Mouse (Mus musculus) thymus, postnatal 10 days (tissue): ENCODE data around the gene Map3k11.
"Not testable (repeated sequence)": the region's sequence is repeated elsewhere in the genome, so short reads cannot be mapped to it uniquely, and the experiment has no call there.

ENCODE experiments used
- DNase-seq, 2 experiments: peaks; one replicate each; pipeline ENCODE4 v3.0.0; 2021; ENCODE audit warnings: low spot score in 2 of 2

The Map3k11 gene

DNA sequence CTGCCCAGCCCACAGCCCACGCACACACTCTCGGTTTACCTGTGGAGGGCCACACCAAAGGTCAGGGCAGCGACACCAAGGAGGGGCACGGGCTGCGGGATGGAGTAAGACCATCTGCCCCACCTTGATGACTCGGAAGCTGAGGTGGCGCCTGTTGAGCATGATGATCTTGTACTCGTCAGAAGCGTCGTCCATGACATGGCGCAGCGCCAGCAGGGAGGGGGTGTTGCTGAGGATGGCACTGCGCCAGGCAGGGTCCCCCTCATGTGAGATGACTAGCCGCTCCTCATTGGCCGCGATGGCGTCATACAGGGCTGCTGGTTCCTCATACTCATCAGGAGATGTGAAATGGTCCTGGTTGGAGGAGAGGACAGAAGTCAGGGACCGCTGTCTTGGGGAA, 22.2 kb upstream of the Map3k11 start:
- DNase-seq, result no peak

DNA sequence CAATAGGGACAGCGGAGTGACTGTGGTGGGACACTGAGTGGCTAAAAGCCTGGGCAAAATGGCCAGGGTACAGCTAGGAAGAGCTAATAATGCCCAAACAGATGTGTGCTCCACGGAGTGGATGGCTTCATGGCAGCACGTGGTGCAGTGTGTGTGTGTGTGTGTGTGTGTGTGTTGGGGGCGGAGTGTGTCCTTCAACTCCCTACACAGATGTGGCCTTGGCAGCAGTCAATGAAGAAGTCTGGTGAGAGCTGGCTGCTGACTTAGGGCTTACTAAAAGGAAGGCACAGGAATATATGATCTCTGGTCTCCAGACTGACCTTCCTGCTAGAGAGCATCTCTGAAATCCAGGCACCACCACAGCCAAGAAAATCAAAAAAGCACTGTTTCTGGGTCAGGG, 20.2 kb upstream of the Map3k11 start:
- no peak for DNase-seq

DNA sequence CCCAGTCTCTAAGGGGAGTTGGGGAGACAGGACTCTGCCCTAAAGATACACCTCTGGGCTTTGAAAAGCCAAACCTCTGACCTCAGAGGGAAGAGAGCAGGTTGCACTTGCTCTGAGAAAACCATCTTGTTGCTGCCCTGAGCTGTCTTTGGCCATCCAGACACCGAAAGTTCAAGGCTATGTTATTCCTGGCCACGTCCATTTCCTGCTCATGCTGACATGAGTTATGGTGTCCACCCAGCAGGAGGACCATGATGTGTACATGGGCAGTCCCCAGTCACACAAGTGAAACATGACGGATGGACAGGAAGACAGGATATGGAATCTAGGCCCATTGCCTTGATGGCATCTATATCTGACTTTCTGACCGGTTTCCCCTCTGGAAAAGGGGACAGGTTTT, 8.1 kb upstream of the Map3k11 start:
- DNase-seq, result no peak

DNA sequence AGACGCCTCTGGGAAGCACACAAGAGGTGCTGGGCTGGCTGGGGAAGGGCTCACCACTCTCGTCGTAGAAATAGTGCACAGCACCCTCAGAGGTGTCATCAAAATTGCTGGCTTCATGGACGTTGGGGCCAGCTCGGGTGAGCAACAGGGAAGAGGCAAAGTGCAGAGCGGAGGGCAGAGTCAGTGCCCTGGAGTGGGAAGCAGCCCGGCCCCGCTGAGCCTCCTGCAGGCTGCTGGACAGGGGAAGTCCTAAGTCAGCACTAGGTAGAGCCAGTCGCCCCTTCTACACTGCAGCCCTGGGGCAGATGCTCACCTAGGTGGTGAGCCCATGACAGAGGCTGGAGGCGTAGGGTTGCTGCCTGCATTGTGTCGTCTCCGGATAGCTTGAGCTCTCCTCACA, 4.3 kb upstream of the Map3k11 start:
- DNase-seq, result no peak

DNA sequence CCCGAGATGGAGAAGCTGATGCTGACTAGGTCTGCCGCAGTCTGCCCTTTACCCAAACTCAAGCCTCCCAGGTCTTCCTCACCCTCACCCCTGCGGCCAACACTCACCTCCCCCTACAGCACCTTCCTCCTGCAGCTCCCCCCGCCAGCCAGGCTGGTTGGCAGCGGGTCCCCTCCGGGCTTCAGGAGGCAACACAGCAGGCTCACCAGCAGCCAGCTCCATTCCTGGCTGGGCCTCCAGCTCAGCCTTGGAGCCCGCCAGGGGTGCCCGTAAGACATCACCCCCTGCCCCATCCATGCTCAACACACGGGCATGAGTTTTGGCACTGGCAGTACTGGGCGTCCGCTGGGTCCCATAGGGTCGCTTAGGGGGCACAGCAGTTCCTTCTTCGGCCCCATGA, 3.6 kb upstream of the Map3k11 start:
- DNase-seq, result no peak

DNA sequence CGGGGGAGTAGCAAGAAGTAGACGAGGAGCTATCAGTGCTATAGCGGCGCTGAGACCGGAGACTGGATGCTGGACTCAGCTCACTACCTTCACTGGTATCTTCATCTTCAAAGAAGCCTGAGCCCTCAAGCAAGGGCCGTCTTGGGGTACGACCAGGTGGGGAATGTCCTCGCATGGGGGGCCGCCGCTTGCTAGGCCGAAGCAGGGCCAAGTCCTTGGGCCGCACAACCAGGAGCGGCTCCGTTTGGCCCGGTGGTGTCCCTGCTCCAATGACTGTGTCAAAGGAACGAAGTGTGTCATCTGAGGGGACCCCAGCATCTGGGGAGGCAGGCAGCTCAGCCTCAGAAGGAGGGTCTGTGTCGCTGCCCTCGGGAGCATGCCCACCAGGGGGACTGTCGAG, 3.1 kb upstream of the Map3k11 start:
- DNase-seq, result no peak

DNA sequence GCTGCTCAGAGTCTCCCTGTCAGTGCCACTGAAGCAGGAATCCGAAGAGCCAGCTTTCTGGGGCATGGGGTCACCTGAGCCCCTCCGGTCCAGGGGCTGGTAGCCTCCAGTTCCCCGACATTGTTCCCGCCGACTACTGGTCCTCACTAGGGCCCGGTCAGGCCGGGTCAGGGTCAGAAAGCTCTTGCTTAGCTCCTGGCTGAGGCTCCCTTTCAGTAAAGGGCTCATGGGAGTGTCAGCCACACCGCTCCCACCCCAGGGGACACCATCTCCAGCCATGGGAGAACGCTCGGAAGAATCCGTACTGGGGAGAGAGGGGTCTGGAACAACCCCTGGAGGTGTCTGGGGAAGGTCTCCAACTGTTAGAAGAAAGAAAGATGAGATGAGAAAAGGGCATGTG, 2.7 kb upstream of the Map3k11 start:
- DNase-seq, result no peak

DNA sequence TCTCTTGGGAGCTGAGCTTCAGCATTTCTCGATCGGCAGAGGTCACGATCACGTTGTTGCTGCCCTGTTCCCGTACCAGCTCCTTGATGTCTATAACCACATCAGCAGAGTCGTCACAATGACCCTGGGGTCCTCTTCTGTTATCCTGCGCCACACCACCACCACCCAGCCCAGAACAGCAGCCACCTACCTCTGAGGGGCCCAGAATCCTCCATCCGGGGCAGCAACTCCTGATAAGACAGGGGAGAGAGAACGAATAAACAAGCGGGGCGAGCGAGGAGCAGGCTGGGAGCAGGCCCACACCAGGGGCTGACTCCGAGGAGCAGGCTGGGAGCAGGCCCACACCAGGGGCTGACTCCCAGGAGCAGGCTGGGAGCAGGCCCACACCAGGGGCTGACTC, 2.1 kb upstream of the Map3k11 start:
- DNase-seq, result no peak

DNA sequence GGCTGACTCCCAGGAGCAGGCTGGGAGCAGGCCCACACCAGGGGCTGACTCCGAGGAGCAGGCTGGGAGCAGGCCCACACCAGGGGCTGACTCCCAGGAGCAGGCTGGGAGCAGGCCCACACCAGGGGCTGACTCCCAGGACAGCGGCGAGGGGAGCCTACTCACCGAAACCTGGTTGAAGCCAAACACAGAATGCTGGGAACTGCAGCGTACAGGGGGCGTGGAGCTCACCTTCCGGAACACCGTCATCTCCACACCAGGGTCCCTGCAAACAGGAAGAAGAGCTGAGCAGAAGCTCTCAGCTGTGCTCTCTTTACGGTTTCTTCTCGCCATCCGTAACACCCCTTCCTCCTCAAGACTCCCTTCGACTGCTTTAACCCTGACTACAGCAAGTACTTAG, 1.6 kb upstream of the Map3k11 start:
- not testable (repeated sequence) for DNase-seq

DNA sequence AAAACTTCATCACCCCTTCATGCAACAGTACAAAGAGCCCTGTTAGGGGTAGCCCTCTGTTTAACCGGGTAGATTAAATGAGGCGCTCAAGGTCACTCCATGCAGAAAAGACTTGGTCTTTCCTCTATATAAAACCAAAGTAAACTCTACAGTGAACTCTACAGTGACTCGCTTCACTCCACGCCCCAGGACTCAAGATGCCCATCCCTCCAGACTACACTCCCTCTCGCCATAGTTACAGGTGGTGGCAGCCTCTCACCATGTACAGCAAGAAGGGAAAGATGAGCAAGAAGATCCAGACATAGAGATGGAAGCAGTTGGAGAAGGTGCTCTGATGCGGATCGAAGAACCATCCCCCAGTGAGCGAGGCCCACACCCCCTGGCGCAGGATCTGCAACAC, 804 bp upstream of the Map3k11 start:
- no peak for DNase-seq

DNA sequence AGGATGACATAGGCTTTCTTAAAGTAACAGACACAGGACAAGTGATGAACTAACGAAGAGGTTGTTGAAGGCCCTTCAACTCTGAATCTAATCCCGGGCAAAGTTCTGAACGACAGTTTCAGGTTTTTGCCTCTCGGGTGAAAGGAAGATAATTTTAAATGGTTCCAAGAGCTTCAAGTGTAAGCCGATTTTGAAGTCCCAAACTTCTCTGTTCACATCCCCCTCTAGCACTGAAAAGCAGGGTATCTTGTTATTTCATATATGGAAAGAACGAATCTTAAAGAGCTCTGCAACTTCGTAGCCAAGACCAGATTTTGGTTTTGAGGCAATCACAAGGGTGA, 516 bp downstream of the Map3k11 start:
- DNase-seq, result no peak

DNA sequence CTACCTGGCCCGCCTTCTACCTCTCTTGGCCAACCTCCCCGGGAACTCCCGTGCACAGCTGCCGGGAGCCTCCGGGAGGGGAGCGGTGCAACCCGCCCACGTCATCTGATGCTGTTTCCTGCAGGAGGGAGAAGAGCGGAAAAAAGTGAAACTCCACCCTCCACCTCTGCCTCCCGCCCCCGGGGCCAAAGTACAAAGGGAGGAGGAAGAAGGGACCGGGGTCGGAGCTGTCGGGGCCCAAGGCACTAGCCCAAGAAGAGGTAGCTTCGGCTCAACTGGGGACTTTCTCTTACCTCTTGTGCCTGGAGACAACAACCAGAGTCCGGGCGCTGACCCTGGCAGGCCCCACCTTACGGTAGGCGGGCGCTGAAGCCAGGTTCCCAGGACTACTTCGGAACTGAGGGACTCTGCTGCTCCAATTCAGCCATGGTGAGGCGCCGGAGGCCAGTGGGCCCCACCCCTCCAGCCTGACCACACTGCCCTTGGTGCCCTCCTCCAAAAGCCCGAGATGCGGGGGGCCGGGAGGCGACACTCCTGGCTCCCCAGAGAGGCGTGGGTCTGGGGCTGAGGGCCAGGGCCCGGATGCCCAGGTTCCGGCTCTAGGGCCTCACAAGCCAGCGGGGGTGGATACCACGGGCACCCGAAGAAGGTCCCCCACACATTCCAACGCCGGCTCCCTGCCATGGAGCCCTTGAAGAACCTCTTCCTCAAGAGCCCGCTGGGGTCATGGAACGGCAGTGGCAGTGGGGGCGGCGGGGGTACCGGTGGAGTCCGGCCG, 1.2 kb downstream of the Map3k11 start:
- peak; percentile 86 to 91 for DNase-seq

DNA sequence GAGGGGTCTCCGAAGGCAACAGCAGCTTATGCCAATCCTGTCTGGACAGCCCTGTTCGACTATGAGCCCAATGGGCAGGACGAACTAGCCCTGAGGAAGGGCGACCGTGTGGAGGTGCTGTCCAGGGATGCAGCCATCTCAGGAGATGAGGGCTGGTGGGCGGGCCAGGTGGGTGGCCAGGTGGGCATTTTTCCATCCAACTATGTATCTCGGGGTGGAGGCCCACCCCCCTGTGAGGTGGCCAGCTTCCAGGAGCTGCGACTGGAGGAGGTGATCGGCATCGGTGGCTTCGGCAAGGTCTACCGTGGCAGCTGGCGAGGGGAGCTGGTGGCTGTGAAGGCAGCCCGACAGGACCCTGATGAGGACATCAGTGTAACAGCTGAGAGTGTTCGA, 1.8 kb downstream of the Map3k11 start:
- no peak for DNase-seq

DNA sequence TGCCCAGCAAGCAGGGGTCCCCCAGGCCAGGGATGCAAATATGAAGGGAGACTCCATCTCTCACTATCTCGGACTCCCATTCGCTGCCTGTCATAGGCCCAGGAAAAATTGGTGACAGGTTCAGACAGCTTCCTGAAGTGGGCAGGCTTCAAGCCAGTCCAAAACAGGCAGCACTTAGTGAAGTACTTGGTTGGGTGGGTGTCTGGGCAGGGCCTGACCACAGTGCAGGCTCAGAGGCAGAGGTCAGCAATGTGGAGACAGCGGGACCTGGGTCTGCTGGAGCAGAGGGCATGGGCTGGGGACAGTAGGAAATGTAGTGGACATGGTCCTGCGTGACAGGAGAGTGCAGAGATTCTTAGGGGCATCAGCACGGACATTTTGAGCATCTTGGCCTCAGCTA, 3.1 kb downstream of the Map3k11 start:
- DNase-seq, result no peak

DNA sequence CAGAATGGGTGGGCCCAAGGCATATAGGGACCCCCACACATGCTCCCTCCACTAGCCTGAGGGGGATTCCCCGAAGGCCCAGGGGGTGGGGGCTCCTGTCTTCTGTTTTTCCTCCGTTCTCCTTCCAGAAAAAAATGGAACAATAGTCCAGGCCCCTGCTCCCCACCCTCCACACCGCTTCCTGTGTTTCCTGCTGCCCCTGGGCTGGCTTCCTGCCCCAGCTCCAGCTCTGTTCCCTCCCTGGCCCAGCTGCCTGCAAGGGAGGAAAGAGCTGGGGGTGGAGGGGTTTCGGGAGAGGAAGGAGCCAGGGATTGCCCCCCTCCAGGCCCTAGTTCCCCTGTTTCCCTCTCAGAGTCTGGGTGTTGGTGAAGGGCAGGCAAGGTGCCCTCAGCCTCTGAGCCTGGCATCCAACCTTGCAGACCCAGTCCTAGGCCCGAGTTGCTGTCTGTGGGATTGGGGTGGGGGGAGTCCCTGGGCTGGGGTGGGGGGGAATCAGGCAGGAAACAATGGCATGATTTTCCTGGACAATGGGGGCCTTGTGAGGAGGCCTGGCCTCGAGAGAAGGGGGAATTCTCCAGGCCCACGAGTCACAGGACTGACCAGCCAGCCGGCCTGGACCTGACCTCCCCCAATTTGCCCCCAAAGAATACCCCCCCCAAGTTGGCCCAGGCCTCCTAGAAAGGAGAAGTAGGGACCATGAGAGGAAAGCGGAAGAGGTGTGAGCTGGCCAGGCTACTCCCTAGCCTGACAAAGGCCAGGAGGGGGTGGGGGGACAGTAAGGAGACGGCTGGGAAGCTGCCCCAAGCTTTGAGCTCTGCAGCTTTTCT, 3.8 kb downstream of the Map3k11 start:
- no peak for DNase-seq

DNA sequence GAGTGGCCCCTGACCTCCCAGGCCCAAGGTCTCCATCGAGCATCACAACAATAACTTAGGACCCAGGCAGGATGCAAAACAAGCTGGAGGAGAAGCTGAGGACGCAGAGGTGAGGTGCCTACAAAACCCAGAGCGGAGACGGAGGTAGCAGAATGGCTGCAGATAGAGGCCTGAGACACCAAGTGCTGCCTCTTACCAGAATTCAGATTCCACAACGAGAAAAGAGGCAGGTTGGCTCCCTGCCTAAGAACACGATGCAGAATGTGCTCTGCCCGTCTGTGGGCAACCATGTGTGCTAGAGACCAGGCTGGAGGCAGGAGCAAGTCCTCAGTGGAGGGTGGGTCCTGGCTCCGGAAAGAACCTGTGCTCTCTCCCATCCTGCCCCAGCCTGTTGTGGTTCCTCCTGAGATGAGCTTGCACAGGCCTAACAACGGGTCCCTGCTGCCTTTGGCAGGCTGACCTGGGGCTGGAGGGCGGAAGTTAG, 4.4 kb downstream of the Map3k11 start:
- no peak for DNase-seq

DNA sequence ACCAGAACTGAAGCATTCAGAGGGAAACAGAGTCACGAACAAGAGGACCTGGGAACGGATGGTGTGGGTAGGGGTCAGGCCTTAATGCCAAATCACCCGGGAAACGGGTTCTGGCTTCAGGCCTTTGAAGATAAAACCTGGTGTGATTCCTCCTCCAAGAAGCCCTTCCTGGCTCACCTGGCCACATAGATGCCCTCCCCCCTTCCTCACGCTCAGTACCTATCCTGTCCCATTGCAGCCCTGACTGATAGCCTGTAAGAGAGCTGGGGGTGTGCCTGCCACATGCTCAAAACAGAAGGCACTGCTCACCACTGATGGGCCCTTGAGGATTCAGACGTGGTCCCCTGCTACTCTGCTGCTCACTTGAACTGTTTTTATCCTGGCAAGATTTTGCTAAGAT, 5.3 kb downstream of the Map3k11 start:
- DNase-seq, result no peak

DNA sequence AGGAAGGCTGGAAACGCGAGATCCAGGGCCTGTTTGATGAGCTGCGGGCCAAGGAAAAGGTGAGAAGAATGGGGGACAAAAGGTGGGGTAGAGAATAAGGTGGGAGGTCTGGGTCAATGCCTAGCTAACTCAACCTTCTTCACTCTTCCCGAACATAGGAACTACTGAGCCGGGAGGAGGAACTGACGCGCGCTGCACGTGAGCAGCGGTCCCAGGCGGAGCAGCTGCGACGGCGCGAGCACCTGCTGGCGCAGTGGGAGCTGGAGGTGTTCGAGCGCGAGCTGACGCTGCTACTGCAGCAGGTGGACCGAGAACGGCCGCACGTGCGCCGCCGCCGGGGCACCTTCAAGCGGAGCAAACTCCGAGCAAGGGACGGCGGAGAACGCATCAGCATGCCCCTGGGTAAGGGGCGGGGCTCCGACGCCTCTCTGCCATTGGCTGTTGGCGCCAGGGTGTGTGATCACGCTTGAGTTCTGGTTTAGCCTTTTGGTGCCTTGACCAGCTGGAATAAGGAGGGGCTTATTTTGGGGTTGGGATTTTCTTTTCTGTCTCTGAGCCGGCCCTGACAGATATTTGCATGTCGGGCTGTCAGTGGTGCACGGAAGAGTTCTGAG, 7.4 kb downstream of the Map3k11 start:
- no peak for DNase-seq

DNA sequence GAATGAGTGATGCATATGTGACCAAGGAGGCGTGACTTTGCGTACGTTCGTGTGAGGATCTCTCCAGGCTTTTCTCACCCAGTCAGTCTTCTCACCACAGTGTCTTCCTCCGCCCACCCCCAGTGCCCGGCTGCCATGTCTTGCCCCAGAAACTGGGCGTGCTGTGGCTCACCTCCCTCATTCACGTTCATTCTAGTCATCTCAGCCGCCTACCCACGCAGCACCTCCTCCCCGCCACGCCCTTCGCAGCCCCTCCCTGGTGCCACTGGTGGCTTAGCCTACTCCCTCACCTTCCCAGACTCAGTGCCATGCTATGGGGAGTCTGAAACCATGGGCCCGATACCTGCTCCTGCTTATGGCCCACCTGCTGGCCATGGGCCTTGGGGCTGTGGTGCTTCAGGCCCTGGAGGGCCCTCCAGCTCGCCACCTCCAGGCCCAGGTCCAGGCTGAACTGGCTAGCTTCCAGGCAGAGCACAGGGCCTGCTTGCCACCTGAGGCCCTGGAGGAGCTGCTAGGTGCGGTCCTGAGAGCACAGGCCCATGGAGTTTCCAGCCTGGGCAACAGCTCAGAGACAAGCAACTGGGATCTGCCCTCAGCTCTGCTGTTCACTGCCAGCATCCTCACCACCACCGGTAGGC, 15.7 kb downstream of the Map3k11 start, which contains the start of gene Kcnk7:
Kcnk7 (plus strand) TSS at position 205 of the 638 bp plus-strand sequence.
- peak in 1 of 2 experiments; percentile 27 for DNase-seq

DNA sequence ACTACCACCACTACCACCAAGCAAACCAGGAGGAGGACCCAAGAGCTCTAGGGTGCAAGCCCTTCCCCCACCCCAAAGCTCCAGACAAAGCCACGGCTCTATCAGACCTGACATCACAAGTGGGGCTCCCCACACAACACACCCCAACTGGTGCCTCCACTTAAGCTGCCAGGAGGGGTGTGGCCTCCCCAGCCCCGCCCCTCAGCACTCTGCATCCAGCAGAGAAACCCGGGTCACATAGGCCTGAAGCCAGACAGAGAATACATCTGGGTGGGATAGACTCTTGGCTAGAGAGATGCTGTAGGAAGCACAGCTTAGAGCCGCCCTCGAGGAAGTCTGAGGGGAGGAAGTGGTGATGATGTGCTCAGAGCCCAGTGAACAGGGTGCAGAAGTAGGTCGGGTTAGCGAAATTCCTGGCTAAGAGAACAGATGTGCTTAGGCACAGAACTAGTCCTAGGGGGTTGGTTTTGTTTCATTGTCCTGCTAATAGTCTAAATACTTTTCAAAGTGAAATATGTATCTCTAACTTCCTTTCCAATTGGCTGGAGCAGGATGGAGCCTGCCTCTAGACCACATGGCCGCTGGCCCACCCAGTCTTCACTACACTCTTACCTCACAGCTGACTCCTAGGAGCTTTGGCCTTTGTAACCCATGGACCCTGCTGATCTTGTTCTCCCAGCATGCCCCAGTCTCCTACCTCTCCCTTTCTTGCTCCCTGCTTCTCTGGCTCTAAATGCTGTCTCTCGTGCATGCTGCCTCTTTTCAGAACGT, 16.4 kb downstream of the Map3k11 start:
- DNase-seq, result peak; percentile 45 to 51

DNA sequence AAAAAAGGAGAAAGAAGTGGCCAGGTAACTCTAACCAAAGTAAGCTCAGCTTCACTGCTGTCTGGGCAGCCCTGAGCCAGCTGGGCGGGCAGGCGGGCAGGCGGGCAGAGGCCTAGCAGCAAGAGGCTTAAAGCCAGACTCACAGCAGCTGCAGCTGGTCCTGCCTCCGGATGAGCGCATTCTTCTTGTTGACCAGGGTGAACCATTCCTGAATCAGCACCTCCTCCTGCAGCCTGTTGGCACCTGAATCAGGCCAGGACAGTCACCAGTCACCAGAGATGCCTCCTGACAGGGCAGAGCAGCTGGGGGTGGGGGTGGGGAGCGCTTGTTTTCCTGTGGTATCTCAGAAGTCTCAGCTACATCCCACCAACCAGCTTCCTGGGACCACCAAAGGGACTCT, 21.5 kb downstream of the Map3k11 start:
- DNase-seq, result no peak
